Mouse (Mus musculus): ENCODE results near the gene Slfnl1. TPM values are rescaled to one million over a fixed set of nuclear protein-coding genes. Genes with fewer than 3 reads are reported as not detected.

The Slfnl1 gene
- under 1 TPM; 0.18 to 0.27 TPM for total RNA-seq (2021)
- long read RNA-seq = 0 reads

GRCm38 (mm10) chr4:120531986-120532385, at the start of gene Slfnl1:
Slfnl1 (plus strand) TSS chr4:120532231.
- no peak for DNase-seq (ENCODE audit: low spot score in 2 of 2)

GRCm38 (mm10) chr4:120487707-120488106, 44.3 kb upstream of the Slfnl1 start:
- no peak for DNase-seq (ENCODE audit: low spot score in 2 of 2)

- DNase-seq (ENCODE audit: low spot score in 2 of 2) = no peak
Measured at GRCm38 (mm10) chr4:120506955-120507354, 25.1 kb upstream of the Slfnl1 start.

GRCm38 (mm10) chr4:120511203-120511602, 20.8 kb upstream of the Slfnl1 start:
- no peak for DNase-seq (ENCODE audit: low spot score in 2 of 2)

GRCm38 (mm10) chr4:120514366-120514765, 17.7 kb upstream of the Slfnl1 start:
- DNase-seq (ENCODE audit: low spot score in 2 of 2) = no peak

- DNase-seq (ENCODE audit: low spot score in 2 of 2) = no peak
Measured at GRCm38 (mm10) chr4:120516491-120516890, 15.5 kb upstream of the Slfnl1 start.

GRCm38 (mm10) chr4:120516907-120517306, 15.1 kb upstream of the Slfnl1 start:
- DNase-seq (ENCODE audit: low spot score in 2 of 2) = no peak

GRCm38 (mm10) chr4:120517335-120517734, 14.7 kb upstream of the Slfnl1 start:
- DNase-seq (ENCODE audit: low spot score in 2 of 2) = no peak

GRCm38 (mm10) chr4:120521761-120522160, 10.3 kb upstream of the Slfnl1 start:
- DNase-seq (ENCODE audit: low spot score in 2 of 2) = no peak

- DNase-seq (ENCODE audit: low spot score in 2 of 2) = no peak
Measured at GRCm38 (mm10) chr4:120522351-120522750, 9.7 kb upstream of the Slfnl1 start.

- DNase-seq (ENCODE audit: low spot score in 2 of 2) = no peak
Measured at GRCm38 (mm10) chr4:120523092-120523491, 8.9 kb upstream of the Slfnl1 start.

GRCm38 (mm10) chr4:120528171-120528570, 3.9 kb upstream of the Slfnl1 start:
- DNase-seq (ENCODE audit: low spot score in 2 of 2) = no peak

- no peak for DNase-seq (ENCODE audit: low spot score in 2 of 2)
Measured at GRCm38 (mm10) chr4:120538664-120539063, 6.6 kb downstream of the Slfnl1 start.

GRCm38 (mm10) chr4:120544896-120545295, 12.9 kb downstream of the Slfnl1 start:
- DNase-seq (ENCODE audit: low spot score in 2 of 2) = no peak

- DNase-seq (ENCODE audit: low spot score in 2 of 2) = no peak
Measured at GRCm38 (mm10) chr4:120556592-120556991, 24.6 kb downstream of the Slfnl1 start.

- no peak for DNase-seq (ENCODE audit: low spot score in 2 of 2)
Measured at GRCm38 (mm10) chr4:120565726-120566125, 33.7 kb downstream of the Slfnl1 start.

GRCm38 (mm10) chr4:120568005-120568404, 36.0 kb downstream of the Slfnl1 start:
- DNase-seq (ENCODE audit: low spot score in 2 of 2) = no peak

- DNase-seq (ENCODE audit: low spot score in 2 of 2) = no peak
Measured at GRCm38 (mm10) chr4:120569025-120569424, 37.0 kb downstream of the Slfnl1 start.

GRCm38 (mm10) chr4:120569486-120570437, 37.7 kb downstream of the Slfnl1 start, which contains the start of gene Ctps:
Ctps (minus strand) TSS chr4:120570276.
- peak; percentile 95 to 96 for DNase-seq (ENCODE audit: low spot score in 2 of 2)

GRCm38 (mm10) chr4:120570438-120571069, 38.5 kb downstream of the Slfnl1 start:
- no peak for DNase-seq (ENCODE audit: low spot score in 2 of 2)

- no peak for DNase-seq (ENCODE audit: low spot score in 2 of 2)
Measured at GRCm38 (mm10) chr4:120571070-120571464, 39.0 kb downstream of the Slfnl1 start.

GRCm38 (mm10) chr4:120571691-120572090, 39.7 kb downstream of the Slfnl1 start:
- DNase-seq (ENCODE audit: low spot score in 2 of 2) = no peak
